Mouse (Mus musculus) B cell, adult 67 days (primary cell): ENCODE data around the gene Zc3h12d. TPM values are rescaled to one million over a fixed set of nuclear protein-coding genes. Genes with fewer than 3 reads are reported as not detected.

Source experiments
- total RNA-seq, 2 experiments: library from RNA; stranded (reverse); gene quantifications; 4 replicates each; pipeline ENCODE4 v1.2.4; 2023

The Zc3h12d gene
- 10 to 100 TPM; 51.2 to 59.5 TPM for total RNA-seq

GRCm38 (mm10) chr10:7832171-7832676 lies at the start of gene Zc3h12d:
Zc3h12d (plus strand) TSS chr10:7832470.

GRCm38 (mm10) chr10:7792751-7793385 lies 39.4 kb upstream of the Zc3h12d start, which contains the start of the genes Ginm1 and Ppil4:
Ginm1 (minus strand) TSS chr10:7792824.
Ppil4 (plus strand) TSS chr10:7792891.

Other genes with a start within 250 kb of the Zc3h12d start
- under 1 TPM; 0.36 to 0.52 TPM for gene Lrp11, start 242.7 kb upstream of the Zc3h12d start, total RNA-seq
- 10 to 100 TPM; 11.6 to 13.2 TPM for gene Nup43, start 165.0 kb upstream of the Zc3h12d start, total RNA-seq
- gene Pcmt1, start 151.3 kb upstream of the Zc3h12d start, total RNA-seq: 10 to 100 TPM; 52.7 to 72.0 TPM
- 10 to 100 TPM; 45.9 to 48.8 TPM for gene Lats1, start 151.3 kb upstream of the Zc3h12d start, total RNA-seq
- gene Katna1, start 106.5 kb upstream of the Zc3h12d start, total RNA-seq: 10 to 100 TPM; 36.4 to 37.3 TPM
- gene Ginm1, start 39.6 kb upstream of the Zc3h12d start, total RNA-seq: 10 to 100 TPM; 47.9 to 59.4 TPM
- 10 to 100 TPM; 74.8 to 77.7 TPM for gene Ppil4, start 39.6 kb upstream of the Zc3h12d start, total RNA-seq
- gene Tab2, start 123.8 kb downstream of the Zc3h12d start, total RNA-seq: 100 to 1,000 TPM; 124 to 136 TPM